Mouse (Mus musculus): Measurements from ENCODE around the gene C77080.

The C77080 gene

DNA sequence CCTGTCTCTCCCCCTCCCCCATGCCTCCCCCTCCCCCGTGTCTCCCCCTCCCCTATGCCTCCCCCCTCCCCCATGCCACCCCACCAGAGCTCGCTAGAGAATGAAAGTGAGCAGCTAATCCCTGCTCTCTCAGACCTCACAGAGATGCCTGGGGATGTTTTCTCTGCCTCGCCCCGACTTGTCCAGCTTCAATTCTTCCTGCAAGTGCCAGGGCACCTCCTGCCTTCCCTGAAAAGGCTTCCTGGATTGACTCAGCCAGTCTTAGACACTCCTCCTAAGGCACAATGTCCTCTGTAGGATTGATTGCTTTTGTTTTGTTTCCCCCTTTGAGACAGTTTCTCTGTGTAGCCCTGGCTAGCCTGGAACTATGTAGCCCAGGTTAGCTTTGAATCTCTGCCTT is at the start of gene C77080:
Gene C77080 (minus strand): TSS at position 209 of the 400 bp plus-strand sequence.
- DNase-seq (ENCODE audit: low spot score in 2 of 2): no peak

DNA sequence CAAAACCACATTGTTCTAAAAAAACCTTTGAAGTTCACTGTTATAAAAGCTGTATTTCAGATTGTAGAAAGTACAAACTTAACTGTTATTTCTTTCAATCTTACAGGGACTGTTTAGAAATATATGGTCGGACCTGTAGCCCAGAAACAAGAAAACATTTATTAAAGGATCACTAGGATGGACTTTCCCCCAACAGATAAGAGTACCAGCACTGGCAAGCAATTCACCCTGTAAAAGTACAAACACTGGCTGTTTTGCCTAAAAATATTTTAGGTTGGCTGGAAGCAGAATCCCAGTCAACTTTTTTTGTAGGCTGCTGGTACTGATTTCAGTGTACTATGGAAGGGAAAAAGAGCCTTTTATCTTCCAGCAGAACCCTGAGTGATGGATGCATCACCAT is 46.7 kb upstream of the C77080 start:
- no peak for DNase-seq (ENCODE audit: low spot score in 2 of 2)

DNA sequence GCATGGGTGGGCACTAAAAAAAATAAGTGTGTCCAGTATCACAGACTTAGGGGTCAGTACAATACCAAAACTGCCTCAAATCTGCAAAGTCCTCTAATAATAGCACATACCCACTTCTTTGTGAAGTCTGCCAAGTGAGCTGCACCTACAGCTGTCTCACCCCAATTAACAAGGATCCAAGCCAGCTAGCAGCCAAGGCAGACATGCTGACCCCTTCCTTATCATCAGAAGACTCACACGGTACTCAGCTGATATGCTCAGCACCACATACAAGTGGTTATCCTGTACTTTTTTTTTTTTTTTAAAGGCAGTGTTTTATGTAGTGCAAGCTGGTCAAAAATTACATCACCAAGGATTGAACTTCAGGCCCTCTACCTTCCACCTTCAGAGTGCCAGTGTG is 43.1 kb upstream of the C77080 start:
- DNase-seq (ENCODE audit: low spot score in 2 of 2): no peak

DNA sequence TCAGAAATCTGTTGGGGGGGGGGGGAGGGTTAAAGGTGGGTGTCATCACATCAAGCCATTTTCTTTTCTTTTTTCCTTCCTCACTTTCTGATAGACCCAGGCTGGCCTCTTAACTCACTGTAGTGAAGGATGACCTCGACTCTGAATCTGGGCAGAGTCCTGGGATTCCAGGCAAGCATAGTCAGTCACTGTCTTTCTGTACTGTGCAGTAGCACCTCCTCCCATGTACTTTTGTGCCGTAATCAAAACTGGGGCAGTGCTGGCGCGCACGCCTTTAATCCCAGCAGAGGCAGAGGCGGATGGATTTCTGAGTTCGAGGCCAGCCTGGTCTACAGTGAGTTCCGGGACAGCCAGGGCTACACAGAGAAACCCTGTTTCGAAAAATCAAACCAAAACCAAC is 42.6 kb upstream of the C77080 start:
- no peak for DNase-seq (ENCODE audit: low spot score in 2 of 2)

DNA sequence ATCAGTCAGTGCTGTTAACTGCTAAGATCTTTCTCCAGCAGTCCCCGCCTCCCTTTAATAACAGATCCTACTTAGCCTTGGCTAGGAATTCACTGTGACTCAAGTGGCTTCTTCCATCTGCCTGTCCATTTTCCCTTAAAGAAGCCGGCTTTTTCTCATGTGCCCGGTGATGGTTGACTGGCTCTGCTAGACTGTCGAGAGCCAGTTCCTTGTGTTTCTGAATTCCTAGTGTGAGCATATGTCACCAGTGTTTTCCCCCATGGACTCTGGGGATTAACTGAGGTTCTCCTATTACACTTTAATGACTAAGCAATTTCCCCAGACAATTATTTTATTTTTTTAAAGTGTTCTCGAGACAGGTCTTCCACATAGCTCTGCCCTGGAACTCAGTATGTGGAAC is 42.2 kb upstream of the C77080 start:
- DNase-seq (ENCODE audit: low spot score in 2 of 2): no peak

DNA sequence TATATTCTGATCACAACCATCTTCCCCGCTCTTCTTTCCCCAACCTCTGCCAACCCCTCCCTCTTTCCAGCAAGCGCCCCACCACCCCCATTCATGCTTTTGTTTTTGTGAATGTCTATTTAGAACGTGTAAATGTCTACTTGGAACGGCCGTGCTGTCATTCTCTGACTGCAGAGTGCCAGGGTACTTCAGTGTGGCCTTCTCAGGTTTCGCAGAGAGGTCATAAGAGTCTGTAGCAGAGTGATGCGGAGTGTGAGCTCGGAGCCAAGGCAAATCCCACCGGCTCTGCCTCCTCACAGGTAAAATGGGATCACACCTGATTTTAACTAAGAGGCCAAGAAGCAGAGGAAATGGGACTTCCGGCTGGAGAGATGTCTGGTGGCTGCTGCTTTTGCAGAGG is 37.9 kb upstream of the C77080 start:
- DNase-seq (ENCODE audit: low spot score in 2 of 2): no peak

DNA sequence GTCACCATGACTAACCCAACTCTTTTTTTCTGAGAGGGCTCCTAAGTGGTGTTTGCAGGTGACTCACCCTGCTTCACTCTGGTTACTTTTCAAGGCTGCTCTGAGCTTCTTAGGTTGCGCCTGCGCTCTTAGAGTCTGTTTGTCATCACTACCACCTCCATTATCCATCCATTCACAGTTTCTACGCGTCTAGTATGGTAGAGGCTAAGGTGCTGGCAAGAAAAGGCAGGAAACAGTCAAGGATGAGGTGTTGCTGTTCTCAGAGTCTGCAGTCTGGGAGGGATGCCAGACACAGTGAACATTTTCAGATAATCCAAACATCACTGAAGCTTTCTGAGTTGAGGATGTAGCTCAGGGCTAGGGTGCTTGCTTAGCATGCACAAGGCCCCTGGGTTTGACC is 36.5 kb upstream of the C77080 start:
- DNase-seq (ENCODE audit: low spot score in 2 of 2): no peak

DNA sequence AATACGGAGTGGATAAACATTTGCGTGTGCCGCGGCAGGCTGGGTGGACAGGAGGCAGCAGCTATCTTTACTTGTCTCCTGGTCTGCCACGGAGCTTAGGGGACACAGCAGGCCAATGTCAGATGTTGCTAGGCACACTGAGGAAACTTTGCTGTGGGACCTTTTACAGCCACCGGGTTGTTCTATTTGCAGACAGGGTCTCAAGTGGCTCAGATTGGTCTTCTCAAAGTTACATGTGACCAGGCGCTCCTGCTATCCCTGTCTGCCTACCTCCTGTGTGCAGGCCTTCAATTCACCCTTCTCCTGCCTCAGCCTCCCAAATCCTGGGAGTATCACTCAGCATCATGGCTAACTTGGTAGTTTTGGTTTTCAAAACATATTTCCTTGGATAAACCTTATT is 34.9 kb upstream of the C77080 start:
- peak in 1 of 2 experiments; percentile 7 for DNase-seq (ENCODE audit: low spot score in 2 of 2)

DNA sequence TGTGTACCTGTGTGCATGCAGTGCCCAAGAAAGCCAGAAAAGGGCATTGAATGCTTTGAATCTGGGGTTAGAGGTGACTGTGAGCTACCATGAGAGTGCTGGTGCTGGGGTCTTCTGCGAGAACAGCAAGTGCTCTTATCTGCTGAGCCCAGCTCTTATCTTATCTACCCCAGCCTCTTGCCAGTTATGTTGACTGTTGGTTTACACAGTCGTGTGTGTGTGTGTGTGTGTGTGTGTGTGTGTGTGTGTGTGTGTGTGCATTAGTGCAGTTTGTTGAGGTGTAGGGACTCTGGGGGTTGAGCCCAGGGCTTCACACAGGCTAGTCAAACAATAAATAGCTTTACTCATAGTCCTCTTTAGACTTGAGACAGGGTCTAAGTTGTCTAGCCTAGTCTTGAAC is 34.0 kb upstream of the C77080 start:
- no peak for DNase-seq (ENCODE audit: low spot score in 2 of 2)

DNA sequence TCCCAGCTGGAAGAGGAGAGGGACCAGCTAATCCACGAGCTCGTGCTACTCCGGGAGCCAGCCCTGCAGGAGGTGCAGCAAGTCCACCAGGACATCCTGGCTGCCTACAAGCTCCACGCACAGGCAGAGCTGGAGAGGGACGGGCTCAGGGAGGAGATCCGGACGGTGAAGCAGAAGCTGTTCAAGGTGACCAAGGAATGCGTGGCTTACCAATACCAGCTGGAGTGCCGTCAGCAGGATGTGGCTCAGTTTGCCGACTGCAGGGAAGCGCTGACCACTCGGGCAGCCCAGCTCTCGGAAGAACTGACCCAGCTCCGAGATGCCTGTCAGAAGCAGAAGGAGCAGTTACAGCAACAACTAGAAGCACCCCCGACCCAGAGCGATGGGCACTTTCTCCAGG is 32.5 kb upstream of the C77080 start:
- no peak for DNase-seq (ENCODE audit: low spot score in 2 of 2)

DNA sequence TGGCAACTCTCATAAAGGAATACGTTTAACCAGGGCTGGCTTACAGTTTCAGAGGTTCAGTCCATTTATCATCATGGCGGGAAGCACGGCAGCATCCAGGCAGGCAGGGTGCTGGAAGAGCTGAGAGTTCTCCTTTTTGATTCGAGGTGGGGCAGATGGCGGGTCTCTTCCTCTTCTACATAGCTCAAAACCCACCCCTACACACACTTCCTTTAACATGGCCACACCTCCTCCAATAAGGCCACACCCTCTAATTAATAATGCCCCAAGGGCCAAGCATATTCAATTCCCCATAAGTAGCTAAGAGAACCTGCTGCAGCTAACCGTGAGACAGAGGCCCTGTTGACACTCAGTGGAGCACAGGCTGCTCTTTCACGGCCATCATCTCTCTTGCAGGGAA is 31.6 kb upstream of the C77080 start:
- no peak for DNase-seq (ENCODE audit: low spot score in 2 of 2)

DNA sequence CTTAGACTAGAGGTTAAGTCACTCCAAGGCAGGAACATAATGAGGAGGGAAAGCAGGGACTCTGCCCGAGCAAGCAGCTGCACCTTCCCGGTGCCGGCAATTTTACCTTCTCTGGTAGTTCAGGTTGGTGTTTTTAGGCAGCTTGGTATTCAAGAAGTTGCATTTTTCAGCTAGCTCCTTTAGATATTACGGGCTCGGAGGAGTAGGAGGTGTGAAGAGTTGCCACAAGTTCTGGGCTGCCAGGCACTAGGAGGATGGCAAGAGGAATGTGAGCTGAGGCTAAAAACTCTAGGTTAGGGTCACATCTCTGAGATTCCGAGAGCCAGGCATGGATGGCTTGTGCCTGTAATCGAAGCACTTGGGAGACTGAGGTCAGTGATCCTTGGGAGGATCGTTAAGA is 28.5 kb upstream of the C77080 start:
- no peak for DNase-seq (ENCODE audit: low spot score in 2 of 2)

DNA sequence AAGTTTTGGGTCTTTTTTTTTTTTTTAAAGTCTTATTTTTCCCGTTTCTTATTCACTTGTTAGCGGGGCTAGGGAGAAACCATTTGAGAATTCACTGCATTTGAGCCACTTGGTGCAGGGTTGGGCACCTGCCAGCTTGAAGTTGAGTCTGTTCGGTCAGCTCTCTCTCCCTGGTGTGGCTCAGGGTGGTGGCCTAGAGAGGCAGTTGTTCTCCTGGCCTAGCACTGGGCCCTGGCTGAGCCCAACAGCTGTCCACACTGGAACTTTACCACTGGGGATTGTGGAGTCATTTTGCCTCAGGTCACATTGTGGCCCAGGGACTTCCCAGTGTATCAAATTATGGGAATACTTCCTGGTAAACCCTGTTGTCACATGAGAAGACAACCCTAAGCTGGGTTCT is 26.9 kb upstream of the C77080 start:
- peak; percentile 42 to 47 for DNase-seq (ENCODE audit: low spot score in 2 of 2)

DNA sequence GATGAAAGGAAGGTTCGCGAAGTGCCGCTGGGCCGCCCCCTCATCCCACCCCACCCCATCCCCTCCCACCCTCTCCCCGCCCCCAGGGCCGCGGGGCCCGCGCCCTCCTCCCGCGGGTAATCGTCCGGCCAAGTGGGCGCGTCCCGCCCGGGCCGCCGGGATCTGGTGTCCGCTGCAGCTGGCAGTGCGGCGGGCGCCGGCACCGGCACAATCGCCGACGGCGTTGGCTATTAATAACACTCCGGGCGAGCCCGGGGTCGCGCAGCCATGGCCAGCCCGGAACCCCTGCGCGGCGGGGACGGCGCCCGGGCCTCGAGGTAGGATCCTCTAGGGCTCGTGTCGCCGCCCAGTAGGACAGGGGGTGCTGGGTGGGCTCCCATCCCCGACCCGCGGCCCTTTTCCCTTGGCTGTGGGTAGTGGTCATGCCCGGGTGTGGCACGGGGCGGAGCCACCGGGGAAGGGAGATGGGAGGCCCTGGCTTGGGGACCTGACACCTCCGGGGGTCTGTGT is 26.3 kb upstream of the C77080 start, which contains the start of gene Sync:
Gene Sync (plus strand): TSS at position 146 of the 510 bp plus-strand sequence.
- peak; percentile 49 to 58 for DNase-seq (ENCODE audit: low spot score in 2 of 2)

DNA sequence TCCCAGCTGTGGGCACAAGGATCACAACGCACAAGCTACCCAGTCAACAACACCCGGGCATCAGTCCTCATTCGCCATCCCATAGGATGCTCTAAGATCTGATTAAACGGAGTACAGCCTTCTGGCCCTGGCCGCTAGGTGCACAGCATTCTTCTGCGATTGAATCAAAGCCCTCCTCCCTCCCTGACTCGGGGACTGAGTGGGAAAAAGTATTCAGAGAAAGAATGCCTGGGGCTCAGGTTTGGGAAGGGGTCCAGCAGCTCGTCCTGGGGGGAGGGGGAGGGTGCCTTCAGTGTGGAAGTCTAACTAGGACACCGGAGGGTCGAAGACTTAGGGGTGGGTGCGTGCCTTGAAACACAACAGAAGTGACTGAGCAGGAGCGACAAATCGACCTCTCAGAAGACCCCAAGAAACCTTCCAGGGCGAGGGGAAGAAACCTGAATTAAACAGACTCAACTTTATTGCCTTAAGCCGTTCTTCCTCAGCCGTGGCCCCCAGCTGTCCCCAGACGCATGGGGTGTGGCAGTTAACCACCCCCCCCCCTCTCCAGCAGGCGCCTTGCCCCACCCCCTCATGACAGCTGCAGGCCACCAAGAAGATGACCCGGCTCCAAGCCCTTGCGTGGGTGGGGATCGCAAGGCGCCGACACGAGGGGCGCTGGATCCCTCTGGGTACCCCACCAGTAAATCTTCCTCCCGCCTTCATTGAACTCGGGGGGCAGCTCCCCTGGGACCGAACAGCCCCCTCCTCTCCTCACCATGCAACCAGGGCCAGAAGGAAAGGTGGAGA is 25.7 kb upstream of the C77080 start:
- peak in 1 of 2 experiments; percentile 15 for DNase-seq (ENCODE audit: low spot score in 2 of 2)

DNA sequence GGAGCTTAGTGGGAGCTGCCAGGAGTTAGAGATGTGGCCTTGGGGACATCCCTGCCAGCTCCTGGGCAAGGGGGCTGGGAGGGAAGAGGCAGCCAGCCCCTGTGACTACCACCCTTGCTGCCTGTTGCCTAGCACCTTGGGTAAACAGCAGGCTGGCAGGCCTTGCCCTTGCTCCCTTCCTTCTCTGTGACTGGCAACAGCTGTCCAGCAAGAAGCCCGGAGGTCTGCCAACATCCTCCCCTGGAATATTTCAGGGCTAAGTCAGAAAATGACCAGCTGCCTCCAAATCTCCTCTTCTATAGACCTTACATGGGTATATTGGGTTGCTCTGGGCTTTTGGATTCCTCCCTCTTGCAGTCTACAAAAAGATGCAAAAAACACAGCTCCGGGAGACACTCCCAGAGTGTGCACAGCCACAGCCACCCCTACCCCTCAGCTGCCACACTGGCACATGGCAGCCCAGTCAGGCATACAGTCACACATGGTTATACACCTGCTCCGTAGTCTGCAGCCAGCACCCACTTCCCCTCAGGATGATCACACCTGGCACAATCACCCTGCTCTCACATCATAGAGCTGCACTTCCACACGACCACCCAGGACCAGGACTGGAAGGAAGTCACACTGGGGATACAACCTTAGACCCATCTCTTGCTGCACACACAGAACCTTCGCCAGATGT is 24.9 kb upstream of the C77080 start:
- DNase-seq (ENCODE audit: low spot score in 2 of 2): peak; percentile 28 to 37

DNA sequence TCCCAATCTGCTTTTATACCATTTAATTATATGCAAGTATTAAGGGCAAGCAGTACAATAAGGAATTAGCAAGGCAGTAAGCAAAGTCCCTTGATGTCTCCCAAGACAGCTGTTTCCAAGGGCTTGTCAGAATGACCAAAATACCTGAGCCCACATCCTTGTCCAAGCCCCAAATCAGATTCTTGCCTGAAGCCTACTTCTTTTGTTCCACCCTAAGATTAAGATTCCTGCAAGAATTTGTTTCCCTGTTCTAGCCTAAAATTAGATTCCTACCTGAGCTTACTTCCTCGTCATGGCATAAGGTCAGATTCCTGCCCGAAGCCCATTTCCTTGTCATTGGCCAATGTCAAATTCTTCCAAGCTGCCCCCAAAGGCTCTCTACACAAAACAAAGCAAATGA is 23.5 kb upstream of the C77080 start:
- no peak for DNase-seq (ENCODE audit: low spot score in 2 of 2)

DNA sequence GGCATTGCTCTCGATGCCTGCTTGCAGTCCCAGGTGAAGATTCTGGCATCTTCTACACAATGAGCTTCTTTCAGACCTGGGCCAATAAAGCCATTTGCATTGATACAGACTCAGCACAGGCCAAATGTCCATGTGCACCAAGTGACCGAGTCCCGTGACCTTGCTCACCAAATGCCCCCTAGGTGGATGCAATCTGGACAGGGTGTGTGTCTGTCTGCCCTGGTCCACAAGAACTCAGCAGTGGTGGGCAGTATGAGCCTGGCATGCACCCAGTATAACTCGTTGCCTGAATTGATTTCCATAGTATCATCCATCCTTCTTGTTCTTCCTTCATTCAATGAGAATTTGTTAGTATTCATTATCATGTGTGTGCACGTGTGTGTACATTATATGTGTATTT is 22.0 kb upstream of the C77080 start:
- DNase-seq (ENCODE audit: low spot score in 2 of 2): no peak

DNA sequence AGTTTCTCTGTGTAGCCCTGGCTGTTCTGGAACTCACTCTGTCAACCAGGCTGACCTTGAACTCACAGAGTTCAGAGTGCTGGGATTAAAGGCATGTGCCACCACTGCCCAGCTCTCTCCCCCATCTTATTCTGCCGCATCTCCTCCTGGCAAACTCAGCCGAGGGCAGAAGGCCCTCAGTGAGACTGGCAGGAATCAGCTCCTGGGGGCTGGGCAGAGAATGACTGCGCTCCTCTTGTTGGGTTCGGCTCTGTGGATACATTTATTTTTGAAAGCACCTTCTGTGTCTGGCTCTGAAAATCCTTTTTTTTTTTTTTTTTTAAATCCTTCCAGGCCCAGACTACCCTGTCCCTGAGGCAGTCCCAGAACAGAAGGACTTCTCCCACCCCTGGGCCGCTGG is 21.6 kb upstream of the C77080 start:
- no peak for DNase-seq (ENCODE audit: low spot score in 2 of 2)

DNA sequence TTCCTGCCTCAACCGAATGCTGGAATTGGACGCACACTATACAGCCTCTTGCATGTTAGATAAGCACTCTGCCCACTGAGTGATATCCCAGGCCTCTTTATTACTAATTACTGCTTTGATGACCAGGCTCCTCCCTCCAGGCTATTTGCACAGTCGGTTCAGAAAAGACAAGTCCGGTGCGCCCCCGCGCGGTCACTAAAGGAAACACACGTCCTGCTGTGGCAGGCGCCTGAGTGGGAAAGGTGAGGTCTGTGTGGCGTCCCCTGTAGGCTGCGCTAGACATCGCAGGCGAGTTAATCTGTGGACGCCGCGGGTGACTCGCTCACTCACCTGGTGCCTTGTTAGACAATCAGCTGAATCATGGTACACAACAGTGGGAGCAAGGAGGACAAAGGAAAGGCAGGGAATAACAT is 15.3 kb upstream of the C77080 start:
- peak; percentile 85 to 93 for DNase-seq (ENCODE audit: low spot score in 2 of 2)

DNA sequence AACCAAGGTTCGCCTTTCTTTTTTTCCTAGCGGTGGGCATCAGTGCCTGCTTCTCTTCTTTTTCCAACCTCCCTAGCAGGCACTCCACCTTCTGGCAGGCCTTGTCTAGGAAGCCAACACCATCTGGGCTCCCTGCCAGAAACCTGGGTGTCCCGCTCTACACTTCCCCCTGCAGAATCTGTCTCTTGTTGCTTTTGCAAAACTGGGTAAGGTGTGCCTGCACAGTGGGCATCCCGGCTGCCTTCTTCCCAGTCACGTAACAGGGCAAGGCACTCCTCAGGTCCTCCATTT is 11.5 kb upstream of the C77080 start:
- DNase-seq (ENCODE audit: low spot score in 2 of 2): no peak

DNA sequence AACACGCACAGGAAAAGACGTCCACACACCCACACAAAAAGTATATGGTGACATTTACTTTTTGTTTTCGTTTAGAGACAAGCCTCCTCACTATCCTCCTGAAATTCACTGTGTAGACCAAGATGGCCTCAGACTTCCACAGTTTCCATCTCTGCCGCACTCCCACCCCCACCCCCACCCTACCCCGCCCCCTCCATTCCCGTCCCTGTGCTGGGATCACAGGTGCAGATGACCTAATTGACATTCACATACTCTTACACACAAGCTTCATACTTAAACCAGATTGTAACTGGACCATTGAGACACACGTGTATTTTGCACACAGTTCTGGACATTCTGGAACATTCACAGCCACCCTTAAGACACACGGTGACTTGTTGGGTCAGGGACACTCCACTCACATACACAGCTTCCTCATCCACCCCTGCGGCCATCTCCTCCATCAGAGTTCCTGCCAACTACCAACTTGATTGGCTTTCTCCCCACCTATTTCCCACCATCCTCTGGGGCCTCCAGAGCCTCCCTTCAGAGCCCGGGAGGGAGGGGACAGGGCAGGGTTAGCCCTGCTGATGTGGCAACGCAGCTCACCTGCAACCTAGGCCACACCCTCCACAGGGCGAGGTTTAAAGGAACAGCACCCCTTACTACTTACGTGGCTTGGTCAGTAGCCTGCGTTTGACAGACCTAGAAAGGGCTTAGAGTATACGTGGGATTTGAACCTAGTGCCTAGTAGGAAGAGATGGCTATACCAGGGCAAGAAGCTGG is 11.0 kb upstream of the C77080 start:
- no peak for DNase-seq (ENCODE audit: low spot score in 2 of 2)

DNA sequence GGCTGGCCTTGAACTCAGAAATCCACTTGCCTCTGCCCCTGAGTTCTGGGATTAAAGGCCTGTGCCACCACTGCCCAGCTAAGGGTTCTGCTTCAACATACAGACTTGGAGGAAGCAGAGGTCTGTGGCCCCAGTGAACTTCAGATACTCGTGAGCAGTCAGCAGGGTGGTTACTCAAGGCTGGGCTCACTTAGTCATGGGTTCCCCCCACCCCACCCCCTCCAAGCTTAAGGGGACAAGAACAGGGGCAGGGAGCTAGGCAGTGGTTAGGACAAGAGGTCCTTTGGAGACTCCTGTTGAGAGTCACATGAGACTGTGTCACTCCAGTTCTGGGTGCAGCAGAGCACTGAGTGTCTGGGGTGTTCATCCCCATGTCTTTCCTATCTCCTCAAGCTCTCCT is 7.5 kb upstream of the C77080 start:
- no peak for DNase-seq (ENCODE audit: low spot score in 2 of 2)
